In genomic region chr17:3509841-3510240, GRCm38 (mm10) we compare ENCODE assay signal across 8 mouse cellular contexts. TPM values are rescaled to one million over a fixed set of nuclear protein-coding genes. Genes with fewer than 3 reads are reported as not detected.
DNase-seq lines count a peak whose midpoint lies in the region; ATAC-seq lines count a peak whose summit lies in the region.

No protein-coding gene starts in this region.

- ATAC-seq in erythroblast, adult 5-6 weeks (replicated peaks; ENCODE audit: low FRiP score, poor library complexity, severe bottlenecking), result peak; percentile 84
- ATAC-seq in hindbrain, embryonic 14.5 days (ENCODE audit: low FRiP score), result peak; percentile 71; the same call in 1 of the 2 replicates

- WGBS in hindbrain, embryonic 14.5 days, result 17% methylated on average over 1 of the region's 1 CpGs

- no peak overlapping the region for H3K9ac ChIP-seq in hindbrain, embryonic 14.5 days

- DNase-seq in MEL-GATA-1-ER (ENCODE audit: extremely low read depth, low read depth), result peak; percentile 30
- DNase-seq in brain, adult 2 months (ENCODE audit: low read depth, low spot score), result peak; percentile 85
- peak; percentile 73 for DNase-seq in hindbrain, embryonic 14.5 days (ENCODE audit: low spot score)
- DNase-seq in layer of hippocampus, adult 9-11 months, result peak; percentile 57
- DNase-seq in lung, postnatal 14 days, result peak; percentile 61
- peak; percentile 3 for DNase-seq in retina, adult 2 months (ENCODE audit: low read depth, low spot score)
- peak; percentile 30 to 35 for DNase-seq in thymus, postnatal 36 days

- no peak overlapping the region for H3K4me3 ChIP-seq in hindbrain, embryonic 14.5 days (replicated peaks; ENCODE audit: low read length)

- no peaks in the 10 kb centered on the region for H3K4me1 ChIP-seq in hindbrain, embryonic 14.5 days (replicated peaks; ENCODE audit: control insufficient read depth, insufficient read depth, low read length)

- H3K9me3 ChIP-seq in hindbrain, embryonic 14.5 days (ENCODE audit: control insufficient read depth, low read length), result no peaks in the 10 kb centered on the region

- H3K27me3 ChIP-seq in hindbrain, embryonic 14.5 days (ENCODE audit: control insufficient read depth, insufficient read depth, low read length), result no peaks in the 10 kb centered on the region

- H3K36me3 ChIP-seq in hindbrain, embryonic 14.5 days (replicated peaks; ENCODE audit: control insufficient read depth, insufficient read depth), result no peaks in the 10 kb centered on the region

- no peak overlapping the region for H3K4me2 ChIP-seq in hindbrain, embryonic 14.5 days (replicated peaks)

- H3K27ac ChIP-seq in hindbrain, embryonic 14.5 days, result no peak overlapping the region

RNA-seq across cellular contexts. Expression of gene Cldn20, which starts 22.5 kb away (rescaled TPM):
- 10.0 TPM in 1 of 2 replicates, not detected in the other for total RNA-seq in erythroblast, adult 5-6 weeks (2015; ENCODE audit: low replicate concordance)
- total RNA-seq in erythroblast, adult 5-6 weeks (2017; ENCODE audit: low replicate concordance), result 1.3 TPM in 1 of 2 replicates, not detected in the other
- polyA plus RNA-seq in hindbrain, embryonic 14.5 days (2014; fragmentation: Nextera tagmentation; extraction: Ambion mirVana), result 0.54 TPM in 1 of 2 replicates, not detected in the other

RNA-seq across cellular contexts. Expression of gene Tfb1m, which starts 47.7 kb away (rescaled TPM):
- 9.0 and 10.4 TPM in 2 replicates for total RNA-seq in erythroblast, adult 5-6 weeks (2015; ENCODE audit: low replicate concordance)
- total RNA-seq in erythroblast, adult 5-6 weeks (2017; ENCODE audit: low replicate concordance), result 2.1 and 8.5 TPM in 2 replicates
- 14.1 and 15.1 TPM in 2 replicates for polyA plus RNA-seq in hindbrain, embryonic 14.5 days (2014; fragmentation: Nextera tagmentation; extraction: Ambion mirVana)

Comparison
In these comparisons a context has a peak if more than half of its experiments do, and no peak if none do; other contexts are left out.
1. DNase-seq: peak in every context shown above with its lines; median percentile 85 in brain, adult 2 months; 73 in hindbrain, embryonic 14.5 days; 61 in lung, postnatal 14 days; 57 in layer of hippocampus, adult 9-11 months; 32 in thymus, postnatal 36 days; 30 in MEL-GATA-1-ER; 3 in retina, adult 2 months.